Mouse (Mus musculus): ENCODE results near the gene Fam216b.

The Fam216b gene

GRCm38 (mm10) chr14:78088907-78089306 lies at the start of gene Fam216b:
TSS of gene Fam216b (minus strand) at chr14:78089007.
- in situ Hi-C loops (cut with MseI, MboI) = no loop called here

GRCm38 (mm10) chr14:78132368-78133052 lies 43.7 kb upstream of the Fam216b start:
- in situ Hi-C loops (cut with MseI, MboI) = no loop called here

- in situ Hi-C loops (cut with MseI, MboI) = no loop called here
These were observed 37.9 kb upstream of the Fam216b start for GRCm38 (mm10) chr14:78126670-78127069.

- in situ Hi-C loops (cut with MseI, MboI) = no loop called here
These were observed 31.5 kb upstream of the Fam216b start for GRCm38 (mm10) chr14:78120286-78120685.

GRCm38 (mm10) chr14:78119449-78120200 lies 30.8 kb upstream of the Fam216b start:
- in situ Hi-C loops (cut with MseI, MboI) = no loop called here

- in situ Hi-C loops (cut with MseI, MboI) = no loop called here
These were observed 28.9 kb upstream of the Fam216b start for GRCm38 (mm10) chr14:78117671-78118070.

- in situ Hi-C loops (cut with MseI, MboI) = no loop called here
These were observed 28.5 kb upstream of the Fam216b start for GRCm38 (mm10) chr14:78117268-78117667.

GRCm38 (mm10) chr14:78112466-78112865 lies 23.7 kb upstream of the Fam216b start:
- in situ Hi-C loops (cut with MseI, MboI) = no loop called here

GRCm38 (mm10) chr14:78110871-78111270 lies 22.1 kb upstream of the Fam216b start:
- in situ Hi-C loops (cut with MseI, MboI) = no loop called here

- in situ Hi-C loops (cut with MseI, MboI) = no loop called here
These were observed 20.6 kb upstream of the Fam216b start for GRCm38 (mm10) chr14:78109419-78109818.

- in situ Hi-C loops (cut with MseI, MboI) = no loop called here
These were observed 19.6 kb upstream of the Fam216b start for GRCm38 (mm10) chr14:78108388-78108787.

GRCm38 (mm10) chr14:78089591-78089990 lies 784 bp upstream of the Fam216b start:
- in situ Hi-C loops (cut with MseI, MboI) = no loop called here

- in situ Hi-C loops (cut with MseI, MboI) = no loop called here
These were observed 5.3 kb downstream of the Fam216b start for GRCm38 (mm10) chr14:78083465-78083864.

GRCm38 (mm10) chr14:78077508-78077907 lies 11.3 kb downstream of the Fam216b start:
- in situ Hi-C loops (cut with MseI, MboI) = no loop called here

- in situ Hi-C loops (cut with MseI, MboI) = no loop called here
These were observed 22.7 kb downstream of the Fam216b start for GRCm38 (mm10) chr14:78065938-78066710.

- in situ Hi-C loops (cut with MseI, MboI) = no loop called here
These were observed 26.3 kb downstream of the Fam216b start for GRCm38 (mm10) chr14:78062484-78062883.

GRCm38 (mm10) chr14:78060609-78060951 lies 28.2 kb downstream of the Fam216b start:
- in situ Hi-C loops (cut with MseI, MboI) = no loop called here

GRCm38 (mm10) chr14:78059878-78060608 lies 28.8 kb downstream of the Fam216b start:
- in situ Hi-C loops (cut with MseI, MboI) = loop anchor here in 1 of 2 experiments (10.0 kb wide), 1 partner anchor 225 kb away; no protein-coding TSS in a partner anchor

GRCm38 (mm10) chr14:78057362-78057761 lies 31.4 kb downstream of the Fam216b start:
- in situ Hi-C loops (cut with MseI, MboI) = loop anchor here in 1 of 2 experiments (10.0 kb wide), 1 partner anchor 227 kb away; no protein-coding TSS in a partner anchor

GRCm38 (mm10) chr14:78056371-78056770 lies 32.4 kb downstream of the Fam216b start:
- in situ Hi-C loops (cut with MseI, MboI) = loop anchor here in 1 of 2 experiments (10.0 kb wide), 1 partner anchor 228 kb away; no protein-coding TSS in a partner anchor

GRCm38 (mm10) chr14:78048674-78049073 lies 40.1 kb downstream of the Fam216b start:
- in situ Hi-C loops (cut with MseI, MboI) = no loop called here
